Mouse (Mus musculus) thymus, adult 2 months (tissue): ENCODE data around the gene Nrgn.

ENCODE experiments used
- CTCF ChIP-seq: fragments of 200-500 bp; IDR thresholded peaks from 2 replicates; pipeline ENCODE4 v1.5.1; 2012; ENCODE audit warnings: mild to moderate bottlenecking, control low read depth, low read length, moderate library complexity, borderline replicate concordance; ENCODE audit not compliant: control insufficient read depth, poor library complexity, insufficient read depth; ENCODE audit errors: extremely low read depth
- POLR2A ChIP-seq: fragments of 200-500 bp; IDR thresholded peaks from 2 replicates; pipeline ENCODE4 v1.6.1; 2012; ENCODE audit warnings: mild to moderate bottlenecking, low read length, control low read depth, moderate library complexity; ENCODE audit not compliant: control insufficient read depth, poor library complexity, insufficient read depth; ENCODE audit errors: extremely low read depth

- TF ChIP-seq CTCF: no peak
- no peak for TF ChIP-seq POLR2A
These were observed 10.7 kb downstream of the Nrgn start for GRCm38 (mm10) chr9:37541851-37542642.
